Mouse (Mus musculus): ENCODE measurements around the gene Nkg7. TPM values are rescaled to one million over a fixed set of nuclear protein-coding genes. Genes with fewer than 3 reads are reported as not detected.

The Nkg7 gene
- polyA plus RNA-seq (2012; rRNA removed), result 0.75 and 1.7 TPM in 2 replicates

DNA sequence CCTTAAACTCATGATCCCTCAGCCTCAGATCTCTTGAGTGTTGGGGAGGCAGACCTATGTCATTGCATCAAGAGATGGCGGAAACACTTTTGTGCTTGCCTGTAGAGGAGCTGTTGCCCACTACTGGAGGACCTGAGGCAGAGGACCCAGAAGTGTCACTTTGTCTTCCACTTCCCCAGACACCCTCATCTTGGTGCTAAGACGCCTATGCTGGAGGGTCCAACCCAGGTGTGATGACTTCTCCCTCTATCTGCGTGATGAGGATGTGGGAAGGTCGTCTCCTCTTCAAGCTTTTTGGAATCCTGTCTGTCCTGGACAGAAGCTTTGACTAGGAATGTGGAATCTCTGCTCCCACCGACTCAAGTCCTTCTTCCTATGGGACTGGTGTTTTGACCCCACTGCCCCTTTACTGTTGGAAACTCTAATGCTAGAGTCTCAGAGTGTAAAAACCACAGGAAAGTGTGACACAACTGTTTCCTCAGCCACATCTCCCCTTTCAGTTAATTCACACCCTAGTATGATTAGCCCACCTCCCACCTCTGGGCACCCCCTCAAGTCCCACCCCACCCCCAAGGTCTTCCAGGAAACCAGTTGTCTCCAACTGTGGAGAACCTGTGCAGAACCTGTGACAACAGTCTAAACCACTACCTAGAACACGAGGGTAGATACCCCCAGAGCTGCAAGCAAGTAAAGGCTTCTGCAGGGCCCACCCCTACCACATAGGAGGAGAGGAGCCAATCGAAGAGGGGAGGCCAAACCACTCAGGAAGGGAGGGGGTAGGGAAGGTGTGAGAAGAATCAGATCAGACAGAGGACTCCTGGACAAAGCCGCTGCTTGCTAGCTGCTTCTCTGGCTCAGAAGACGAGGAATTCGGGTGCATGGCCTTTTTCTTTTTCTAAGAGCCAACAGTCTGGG is at the start of gene Nkg7:
Gene Nkg7, plus strand, starts transcription at position 733 of the 915 bp plus-strand sequence.

GRCm38 (mm10) chr7:43408131-43408553 is 28.7 kb upstream of the Nkg7 start, which contains the start of gene Siglecg:
Gene Siglecg (plus strand): TSS chr7:43408204.

GRCm38 (mm10) chr7:43427406-43427805 is 9.5 kb upstream of the Nkg7 start, which contains the start of gene Lim2:
Gene Lim2 (plus strand): TSS chr7:43427670.

DNA sequence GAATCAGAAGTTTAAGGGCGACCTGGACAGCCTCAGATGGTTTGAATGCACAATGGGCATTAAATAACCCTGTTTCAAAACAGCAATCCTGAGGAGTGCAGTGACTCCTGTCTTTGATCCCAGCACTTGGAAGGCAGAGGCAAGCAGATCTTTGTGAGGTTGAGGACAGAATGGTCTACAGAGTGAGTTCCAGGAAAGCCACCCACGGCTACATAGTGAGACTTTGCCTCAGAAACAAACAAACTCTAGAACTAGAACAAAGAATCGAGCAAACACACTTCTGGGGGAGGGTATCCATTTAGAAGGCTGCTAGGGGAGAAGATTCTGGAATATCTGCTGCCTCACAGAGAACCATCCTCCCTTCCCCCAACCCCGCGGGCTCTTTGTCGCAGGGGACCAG is 3.6 kb downstream of the Nkg7 start, which contains the start of gene Cldnd2:
Gene Cldnd2, plus strand, starts transcription at position 301 of the 400 bp plus-strand sequence.

DNA sequence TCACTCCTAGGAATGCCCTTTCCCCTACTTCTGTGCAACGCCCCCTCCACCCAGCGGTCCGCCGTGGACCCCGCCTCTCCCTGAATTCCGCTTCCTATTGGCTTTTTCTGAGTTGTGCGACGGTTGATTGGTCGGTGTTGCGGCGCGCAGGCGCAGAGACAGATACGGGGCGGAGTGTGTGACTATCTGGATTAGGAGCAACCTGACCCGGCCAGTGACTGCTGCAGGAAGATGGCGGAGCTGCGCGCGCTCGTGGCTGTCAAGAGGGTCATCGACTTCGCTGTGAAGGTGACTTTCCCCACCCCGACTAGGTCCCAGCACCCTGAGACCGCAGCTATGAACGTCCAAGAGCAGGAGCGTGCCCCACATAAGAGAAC is 7.0 kb downstream of the Nkg7 start, which contains the start of the genes Etfb and Gm45233:
Gene Etfb, plus strand, starts transcription at position 167 of the 377 bp plus-strand sequence.
Gene Gm45233, plus strand, starts transcription at position 212 of the 377 bp plus-strand sequence.

GRCm38 (mm10) chr7:43462851-43463250 is 26.0 kb downstream of the Nkg7 start, which contains the start of gene Vsig10l:
Gene Vsig10l (plus strand): TSS chr7:43463151.

Other genes with a start within 250 kb of the Nkg7 start
- gene Zfp715, start 123.8 kb upstream of the Nkg7 start, polyA plus RNA-seq (2012; rRNA removed), result 0.30 and 0.62 TPM in 2 replicates
- gene Siglecf, start 85.7 kb upstream of the Nkg7 start, polyA plus RNA-seq (2012; rRNA removed), result 1.4 and 1.7 TPM in 2 replicates
- 1.7 and 2.9 TPM in 2 replicates for gene Siglecg, start 28.9 kb upstream of the Nkg7 start, polyA plus RNA-seq (2012; rRNA removed)
- not detected in 2 replicates for gene Lim2, start 9.4 kb upstream of the Nkg7 start, polyA plus RNA-seq (2012; rRNA removed)
- gene Cldnd2, start 3.7 kb downstream of the Nkg7 start, polyA plus RNA-seq (2012; rRNA removed), result not detected in 2 replicates
- 21.8 and 22.9 TPM in 2 replicates for gene Etfb, start 7.0 kb downstream of the Nkg7 start, polyA plus RNA-seq (2012; rRNA removed)
- 0.40 and 0.47 TPM in 2 replicates for gene Gm45233, start 7.1 kb downstream of the Nkg7 start, polyA plus RNA-seq (2012; rRNA removed)
- 18.5 and 34.7 TPM in 2 replicates for gene Vsig10l, start 26.1 kb downstream of the Nkg7 start, polyA plus RNA-seq (2012; rRNA removed)
- 3.7 and 4.2 TPM in 2 replicates for gene Iglon5, start 53.0 kb downstream of the Nkg7 start, polyA plus RNA-seq (2012; rRNA removed)
- gene 4931406B18Rik, start 68.9 kb downstream of the Nkg7 start, polyA plus RNA-seq (2012; rRNA removed), result not detected in 2 replicates
- gene Cd33, start 107.4 kb downstream of the Nkg7 start, polyA plus RNA-seq (2012; rRNA removed), result 2.5 and 2.8 TPM in 2 replicates
- gene Zfp658, start 125.2 kb downstream of the Nkg7 start, polyA plus RNA-seq (2012; rRNA removed), result 0.17 and 0.19 TPM in 2 replicates
- 0.06 and 0.27 TPM in 2 replicates for gene Zfp719, start 142.5 kb downstream of the Nkg7 start, polyA plus RNA-seq (2012; rRNA removed)
- gene Zfp819, start 170.1 kb downstream of the Nkg7 start, polyA plus RNA-seq (2012; rRNA removed), result not detected in 2 replicates
- gene Ceacam18, start 197.6 kb downstream of the Nkg7 start, polyA plus RNA-seq (2012; rRNA removed), result 0.05 TPM in 1 of 2 replicates, not detected in the other
- 0.71 and 1.8 TPM in 2 replicates for gene Siglece, start 223.1 kb downstream of the Nkg7 start, polyA plus RNA-seq (2012; rRNA removed)
- 7.3 and 10.5 TPM in 2 replicates for gene Ctu1, start 234.9 kb downstream of the Nkg7 start, polyA plus RNA-seq (2012; rRNA removed)

All from stomach, adult 2 months (tissue).